Mouse (Mus musculus): ENCODE measurements around the gene Galnt6. TPM values are rescaled to one million over a fixed set of nuclear protein-coding genes. Genes with fewer than 3 reads are reported as not detected.

The Galnt6 gene
- polyA plus RNA-seq, 1 experiment from 2014 or later, result 0.11 TPM

DNA sequence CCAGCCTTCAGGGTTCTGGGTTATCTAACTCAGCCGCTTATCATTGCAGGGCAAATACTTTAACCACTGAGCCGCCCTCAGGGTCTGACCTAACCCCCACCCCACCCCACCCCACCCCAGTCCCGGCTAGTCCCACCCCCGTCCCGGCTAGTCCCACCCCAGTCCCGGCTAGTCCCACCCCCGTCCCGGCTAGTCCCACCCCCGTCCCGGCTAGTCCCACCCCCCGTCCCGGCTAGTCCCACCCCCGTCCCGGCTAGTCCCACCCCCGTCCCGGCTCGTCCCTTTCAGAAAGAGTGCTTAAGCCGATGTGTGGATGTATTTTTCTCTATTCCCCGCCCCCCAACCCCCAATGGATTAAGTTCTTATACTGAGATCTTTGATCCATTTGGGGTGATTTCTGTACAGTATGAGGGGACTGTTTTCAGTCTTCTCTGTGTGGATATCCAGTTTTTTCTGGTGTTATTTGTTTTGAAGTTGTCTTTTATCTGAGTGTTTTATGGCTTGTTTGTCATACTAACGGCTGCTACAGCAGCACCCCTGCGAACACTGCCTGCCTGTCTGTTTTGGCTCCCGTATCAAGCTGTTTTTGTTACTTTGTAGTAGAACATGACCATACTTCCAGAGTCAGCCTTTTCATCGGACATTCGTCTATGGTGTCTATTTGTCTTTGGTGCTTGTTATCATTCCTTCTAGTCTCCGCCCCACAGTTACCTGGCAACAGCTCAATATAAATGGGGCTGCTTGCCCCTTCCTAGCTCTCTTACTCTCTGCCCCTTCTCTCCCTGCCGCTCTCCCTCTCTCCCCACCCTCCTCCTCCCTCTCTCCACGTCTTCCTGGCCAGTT is 18.2 kb upstream of the Galnt6 start:
- H3K4me3 ChIP-seq (ENCODE audit: low read depth, low read length), result peak overlapping the region; percentile 29
- no peak overlapping the region for H3K9ac ChIP-seq (ENCODE audit: low read depth, low read length)
- peak overlapping the region; percentile 68 for H3K4me2 ChIP-seq
- no peak overlapping the region for H3K27ac ChIP-seq (ENCODE audit: low read depth, low read length)
- 3% methylated on average over 18 of the region's 27 CpGs for WGBS (ENCODE audit: insufficient replicate concordance)
- H3K9me3 ChIP-seq (replicated peaks; ENCODE audit: control insufficient read depth, low read length), result no peaks in the 10 kb centered on the region
- H3K4me1 ChIP-seq (ENCODE audit: control insufficient read depth, insufficient read depth, low read length), result peaks cover 4% of the 10 kb centered on the region; the same call in 1 of the 2 replicates
- no peaks in the 10 kb centered on the region for H3K27me3 ChIP-seq (ENCODE audit: control insufficient read depth, insufficient read depth, low read length)
- no peaks in the 10 kb centered on the region for H3K36me3 ChIP-seq (ENCODE audit: control insufficient read depth, insufficient read depth, low read length)
- ATAC-seq (replicated peaks; ENCODE audit: insufficient number of reproducible peaks, low FRiP score, low TSS enrichment), result peak; percentile 94

DNA sequence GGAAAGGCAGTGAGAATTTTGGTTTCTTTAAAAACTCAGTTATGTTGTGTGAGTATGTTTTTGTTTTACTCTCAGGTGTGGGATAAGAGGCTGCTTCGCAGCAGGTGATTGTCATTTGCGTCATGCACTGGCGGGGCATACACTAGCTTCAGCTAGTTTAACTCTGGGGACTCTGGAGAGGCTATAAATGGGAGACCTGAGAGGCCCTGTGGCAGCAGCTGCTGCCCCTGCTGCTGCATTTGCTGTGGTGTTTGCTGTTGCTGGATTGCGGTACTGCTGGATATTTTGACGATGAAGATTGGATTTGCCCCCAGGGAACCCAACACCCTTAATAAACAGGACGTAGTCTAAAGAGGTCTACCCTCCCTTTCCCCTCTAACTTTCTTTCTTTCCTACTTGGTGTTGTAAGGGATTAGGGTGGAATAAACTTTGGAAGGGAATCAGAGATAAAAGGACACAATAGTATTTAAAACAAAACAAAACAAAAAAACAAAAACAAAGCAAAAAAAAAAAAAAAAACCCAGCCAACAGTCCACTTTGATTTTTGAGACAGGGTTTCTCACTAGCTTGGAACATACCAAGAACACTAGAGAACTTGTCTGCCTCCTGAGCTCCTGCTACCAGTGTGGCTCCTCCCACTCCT is 17.4 kb upstream of the Galnt6 start:
- Histone ChIP-seq H3K4me3 (ENCODE audit: low read depth, low read length) (peak overlapping the region; percentile 29), H3K27me3 (ENCODE audit: control insufficient read depth, insufficient read depth, low read length) (no peaks in the 10 kb centered on the region), H3K4me2 (peak overlapping the region; percentile 68), H3K9me3 (replicated peaks; ENCODE audit: control insufficient read depth, low read length) (no peaks in the 10 kb centered on the region), H3K9ac (ENCODE audit: low read depth, low read length) (no peak overlapping the region), H3K36me3 (ENCODE audit: control insufficient read depth, insufficient read depth, low read length) (no peaks in the 10 kb centered on the region), H3K27ac (ENCODE audit: low read depth, low read length) (no peak overlapping the region), H3K4me1 (ENCODE audit: control insufficient read depth, insufficient read depth, low read length) (peaks cover 4% of the 10 kb centered on the region; the same call in 1 of the 2 replicates)
- WGBS (ENCODE audit: insufficient replicate concordance), result 21% methylated on average over 6 of the region's 6 CpGs
- ATAC-seq (replicated peaks; ENCODE audit: insufficient number of reproducible peaks, low FRiP score, low TSS enrichment), result no peak

DNA sequence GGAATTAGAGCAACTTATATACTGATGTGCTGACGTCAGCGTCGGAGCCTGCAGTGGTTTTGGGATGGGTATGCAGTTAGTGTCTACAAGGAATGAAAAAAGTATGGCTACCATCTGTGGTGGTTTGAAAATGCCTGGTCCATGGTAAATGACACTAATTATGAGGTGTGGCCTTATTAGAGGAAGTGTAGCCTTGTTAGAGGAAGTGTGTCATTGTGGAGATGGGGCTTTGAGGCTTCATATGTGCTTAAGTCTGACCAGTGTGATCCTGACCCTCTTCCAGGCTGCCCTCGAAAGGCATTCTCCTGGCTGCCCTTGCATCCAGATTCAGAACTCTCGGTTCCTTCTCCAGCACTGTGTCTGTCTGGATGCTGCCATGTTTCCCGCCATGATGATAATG is 14.1 kb upstream of the Galnt6 start:
- ATAC-seq (replicated peaks; ENCODE audit: insufficient number of reproducible peaks, low FRiP score, low TSS enrichment), result no peak
- WGBS (ENCODE audit: insufficient replicate concordance), result 86% methylated on average over 6 of the region's 6 CpGs

GRCm38 (mm10) chr15:100739442-100739841 is 10.3 kb upstream of the Galnt6 start:
- Histone ChIP-seq H3K4me3 (ENCODE audit: low read depth, low read length) (no peak overlapping the region), H3K4me1 (ENCODE audit: control insufficient read depth, insufficient read depth, low read length) (no peaks in the 10 kb centered on the region), H3K4me2 (no peak overlapping the region), H3K27me3 (ENCODE audit: control insufficient read depth, insufficient read depth, low read length) (no peaks in the 10 kb centered on the region), H3K9ac (ENCODE audit: low read depth, low read length) (no peak overlapping the region), H3K9me3 (replicated peaks; ENCODE audit: control insufficient read depth, low read length) (no peaks in the 10 kb centered on the region), H3K27ac (ENCODE audit: low read depth, low read length) (no peak overlapping the region), H3K36me3 (ENCODE audit: control insufficient read depth, insufficient read depth, low read length) (no peaks in the 10 kb centered on the region)
- WGBS (ENCODE audit: insufficient replicate concordance), result 80% methylated on average over 6 of the region's 6 CpGs
- ATAC-seq (replicated peaks; ENCODE audit: insufficient number of reproducible peaks, low FRiP score, low TSS enrichment), result no peak

More for the DNA sequence above, 14.1 kb upstream of the Galnt6 start:
- Histone ChIP-seq H3K4me3 (ENCODE audit: low read depth, low read length) (no peak overlapping the region), H3K9me3 (replicated peaks; ENCODE audit: control insufficient read depth, low read length) (no peaks in the 10 kb centered on the region), H3K9ac (ENCODE audit: low read depth, low read length) (no peak overlapping the region), H3K4me2 (no peak overlapping the region), H3K36me3 (ENCODE audit: control insufficient read depth, insufficient read depth, low read length) (no peaks in the 10 kb centered on the region), H3K4me1 (ENCODE audit: control insufficient read depth, insufficient read depth, low read length) (peaks cover 4% of the 10 kb centered on the region; the same call in 1 of the 2 replicates), H3K27me3 (ENCODE audit: control insufficient read depth, insufficient read depth, low read length) (no peaks in the 10 kb centered on the region), H3K27ac (ENCODE audit: low read depth, low read length) (no peak overlapping the region)

DNA sequence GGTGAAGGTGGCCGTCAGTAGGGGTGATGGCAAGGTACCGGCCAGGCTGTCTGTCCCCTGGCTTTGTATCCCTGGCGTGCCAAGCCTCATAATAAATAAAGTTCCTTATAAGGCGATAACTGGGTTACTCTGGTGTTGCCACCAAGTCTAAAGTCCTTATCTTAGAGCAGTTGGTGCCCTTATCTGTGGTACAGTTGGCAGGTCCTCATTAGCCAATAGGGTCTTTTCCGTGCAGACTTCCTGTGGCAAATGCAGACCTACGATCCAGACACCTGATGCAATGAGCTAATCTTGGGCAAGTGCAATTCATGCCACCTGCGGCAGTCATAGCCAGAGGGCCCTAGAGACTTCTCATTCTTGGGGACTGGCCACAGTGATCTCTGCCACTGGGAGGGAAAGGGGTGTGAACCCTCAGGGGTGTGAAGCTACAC is 9.2 kb upstream of the Galnt6 start:
- Histone ChIP-seq H3K4me1 (ENCODE audit: control insufficient read depth, insufficient read depth, low read length) (no peaks in the 10 kb centered on the region), H3K4me2 (no peak overlapping the region)

GRCm38 (mm10) chr15:100737667-100738066 is 8.5 kb upstream of the Galnt6 start:
- Histone ChIP-seq H3K36me3 (ENCODE audit: control insufficient read depth, insufficient read depth, low read length) (no peaks in the 10 kb centered on the region), H3K9ac (ENCODE audit: low read depth, low read length) (no peak overlapping the region), H3K27ac (ENCODE audit: low read depth, low read length) (no peak overlapping the region), H3K4me3 (ENCODE audit: low read depth, low read length) (no peak overlapping the region), H3K4me1 (ENCODE audit: control insufficient read depth, insufficient read depth, low read length) (0 out of 2 replicates have a peak, but pooled peaks cover 2% of the 10 kb centered on the region), H3K9me3 (replicated peaks; ENCODE audit: control insufficient read depth, low read length) (no peaks in the 10 kb centered on the region), H3K27me3 (ENCODE audit: control insufficient read depth, insufficient read depth, low read length) (no peaks in the 10 kb centered on the region), H3K4me2 (no peak overlapping the region)
- 81% methylated on average over 3 of the region's 3 CpGs for WGBS (ENCODE audit: insufficient replicate concordance)
- ATAC-seq (replicated peaks; ENCODE audit: insufficient number of reproducible peaks, low FRiP score, low TSS enrichment), result no peak

More for the DNA sequence above, 9.2 kb upstream of the Galnt6 start:
- WGBS (ENCODE audit: insufficient replicate concordance), result 63% methylated on average over 7 of the region's 7 CpGs
- no peaks in the 10 kb centered on the region for H3K9me3 ChIP-seq (replicated peaks; ENCODE audit: control insufficient read depth, low read length)
- no peak overlapping the region for H3K4me3 ChIP-seq (ENCODE audit: low read depth, low read length)
- no peak overlapping the region for H3K27ac ChIP-seq (ENCODE audit: low read depth, low read length)
- no peaks in the 10 kb centered on the region for H3K36me3 ChIP-seq (ENCODE audit: control insufficient read depth, insufficient read depth, low read length)
- no peaks in the 10 kb centered on the region for H3K27me3 ChIP-seq (ENCODE audit: control insufficient read depth, insufficient read depth, low read length)
- no peak for ATAC-seq (replicated peaks; ENCODE audit: insufficient number of reproducible peaks, low FRiP score, low TSS enrichment)
- H3K9ac ChIP-seq (ENCODE audit: low read depth, low read length), result no peak overlapping the region

- H3K9me3 ChIP-seq (replicated peaks; ENCODE audit: control insufficient read depth, low read length), result no peaks in the 10 kb centered on the region
- peaks cover 3% of the 10 kb centered on the region for H3K27me3 ChIP-seq (ENCODE audit: control insufficient read depth, insufficient read depth, low read length)
- no peak overlapping the region for H3K4me2 ChIP-seq
- H3K36me3 ChIP-seq (ENCODE audit: control insufficient read depth, insufficient read depth, low read length), result no peaks in the 10 kb centered on the region
- H3K4me3 ChIP-seq (ENCODE audit: low read depth, low read length), result no peak overlapping the region
- no peak for ATAC-seq (replicated peaks; ENCODE audit: insufficient number of reproducible peaks, low FRiP score, low TSS enrichment)
- H3K4me1 ChIP-seq (ENCODE audit: control insufficient read depth, insufficient read depth, low read length), result 0 out of 2 replicates have a peak, but pooled peaks cover 3% of the 10 kb centered on the region
- H3K9ac ChIP-seq (ENCODE audit: low read depth, low read length), result no peak overlapping the region
- H3K27ac ChIP-seq (ENCODE audit: low read depth, low read length), result no peak overlapping the region
- 64% methylated on average over 9 of the region's 9 CpGs for WGBS (ENCODE audit: insufficient replicate concordance)
These were observed 6.8 kb upstream of the Galnt6 start for GRCm38 (mm10) chr15:100735953-100736300.

- no peak overlapping the region for H3K27ac ChIP-seq (ENCODE audit: low read depth, low read length)
- H3K4me2 ChIP-seq, result no peak overlapping the region
- no peak for ATAC-seq (replicated peaks; ENCODE audit: insufficient number of reproducible peaks, low FRiP score, low TSS enrichment)
- 80% methylated on average over 14 of the region's 15 CpGs for WGBS (ENCODE audit: insufficient replicate concordance)
- no peaks in the 10 kb centered on the region for H3K36me3 ChIP-seq (ENCODE audit: control insufficient read depth, insufficient read depth, low read length)
- H3K4me1 ChIP-seq (ENCODE audit: control insufficient read depth, insufficient read depth, low read length), result 0 out of 2 replicates have a peak, but pooled peaks cover 3% of the 10 kb centered on the region
- H3K4me3 ChIP-seq (ENCODE audit: low read depth, low read length), result no peak overlapping the region
- no peaks in the 10 kb centered on the region for H3K9me3 ChIP-seq (replicated peaks; ENCODE audit: control insufficient read depth, low read length)
- peaks cover 9% of the 10 kb centered on the region for H3K27me3 ChIP-seq (ENCODE audit: control insufficient read depth, insufficient read depth, low read length)
- no peak overlapping the region for H3K9ac ChIP-seq (ENCODE audit: low read depth, low read length)
These were observed 6.1 kb upstream of the Galnt6 start for GRCm38 (mm10) chr15:100735095-100735952.

Measured in heart, embryonic 11.5 days (tissue).